Mouse (Mus musculus): ENCODE results near the gene Supt20.

The Supt20 gene

DNA sequence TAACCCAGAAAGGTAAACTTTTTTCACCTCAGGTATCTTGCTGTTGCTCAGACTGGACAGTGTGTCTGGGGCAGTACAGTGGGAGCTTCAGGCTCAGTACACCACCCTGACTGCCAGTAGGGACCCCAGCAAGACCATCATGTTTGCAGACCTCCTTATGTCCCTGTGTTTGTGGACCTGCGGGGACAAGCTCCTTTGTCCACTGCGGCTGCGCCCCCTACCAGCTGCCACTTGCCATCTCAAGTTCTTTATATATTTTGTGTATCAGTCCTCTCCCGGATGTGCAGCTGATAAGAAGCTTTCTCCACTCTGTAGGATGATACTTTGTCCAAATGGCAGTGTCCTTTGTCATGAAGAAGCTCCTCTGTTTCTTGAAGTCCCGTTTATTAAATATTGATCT lies 30.2 kb upstream of the Supt20 start:
- no peaks in the 10 kb centered on the region for H3K4me1 ChIP-seq (replicated peaks; ENCODE audit: low read depth, low read length)
- no peak for TF ChIP-seq CTCF (conservative IDR thresholded peaks at IDR 0.05; ENCODE audit: low read length)
- TF ChIP-seq NANOG (IDR thresholded peaks at IDR 0.05; ENCODE audit: borderline replicate concordance, low read length), result no peak
- no peak for TF ChIP-seq POU5F1 (IDR thresholded peaks at IDR 0.05; ENCODE audit: borderline replicate concordance, low read length)
- no peaks in the 10 kb centered on the region for H3K9me3 ChIP-seq (ENCODE audit: low read length)
- no peak overlapping the region for H3K4me3 ChIP-seq (replicated peaks; ENCODE audit: low read length)
- H3K36me3 ChIP-seq (ENCODE audit: insufficient read depth, low read length), result no peaks in the 10 kb centered on the region
- H3K27me3 ChIP-seq (ENCODE audit: insufficient read depth, low read length), result no peaks in the 10 kb centered on the region

DNA sequence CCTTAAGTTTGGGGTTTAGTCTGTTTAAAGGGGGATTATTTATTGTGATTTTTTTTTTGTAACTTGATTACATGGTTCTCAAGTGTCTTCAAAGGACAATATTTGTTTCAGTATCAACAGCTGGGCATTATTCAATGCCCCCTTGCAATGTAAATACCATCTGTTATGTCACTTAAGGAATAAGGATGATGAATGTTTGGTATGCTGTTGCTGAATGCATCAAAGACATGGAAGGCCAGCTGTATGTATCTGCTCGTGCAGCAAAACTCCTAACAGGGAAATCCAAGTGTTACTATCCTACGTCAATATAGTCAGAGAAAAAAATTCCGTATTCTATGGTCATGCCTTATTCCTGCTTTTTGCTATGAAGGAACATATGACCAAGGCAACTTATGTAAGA lies 24.5 kb upstream of the Supt20 start:
- TF ChIP-seq CTCF (conservative IDR thresholded peaks at IDR 0.05; ENCODE audit: low read length) (no peak), POU5F1 (IDR thresholded peaks at IDR 0.05; ENCODE audit: borderline replicate concordance, low read length) (no peak), NANOG (IDR thresholded peaks at IDR 0.05; ENCODE audit: borderline replicate concordance, low read length) (no peak)
- Histone ChIP-seq H3K4me1 (replicated peaks; ENCODE audit: low read depth, low read length) (no peaks in the 10 kb centered on the region), H3K4me3 (replicated peaks; ENCODE audit: low read length) (no peak overlapping the region), H3K9me3 (ENCODE audit: low read length) (no peaks in the 10 kb centered on the region), H3K27me3 (ENCODE audit: insufficient read depth, low read length) (no peaks in the 10 kb centered on the region), H3K36me3 (ENCODE audit: insufficient read depth, low read length) (no peaks in the 10 kb centered on the region)

DNA sequence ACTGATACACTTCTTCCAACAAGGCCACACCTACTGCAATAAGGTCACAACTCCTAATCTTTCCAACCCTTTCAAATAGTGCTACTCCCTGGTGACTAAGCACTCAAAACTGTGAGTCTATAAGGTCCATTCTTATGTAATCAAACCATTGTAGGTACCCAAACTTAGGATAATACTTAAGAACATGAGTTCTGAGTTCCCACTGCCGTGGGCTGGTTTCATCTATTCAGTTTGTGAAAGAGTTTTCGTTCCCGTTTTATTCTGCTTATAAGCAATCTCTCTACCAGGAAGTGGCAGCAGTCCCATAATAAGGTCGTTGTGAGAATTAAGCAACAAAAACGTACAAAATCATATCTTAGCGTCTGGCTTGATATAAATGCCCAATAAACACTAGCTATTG lies 23.9 kb upstream of the Supt20 start:
- Histone ChIP-seq H3K4me3 (replicated peaks; ENCODE audit: low read length) (no peak overlapping the region), H3K27me3 (ENCODE audit: insufficient read depth, low read length) (no peaks in the 10 kb centered on the region), H3K36me3 (ENCODE audit: insufficient read depth, low read length) (no peaks in the 10 kb centered on the region), H3K4me1 (replicated peaks; ENCODE audit: low read depth, low read length) (no peaks in the 10 kb centered on the region), H3K9me3 (ENCODE audit: low read length) (no peaks in the 10 kb centered on the region)
- TF ChIP-seq POU5F1 (IDR thresholded peaks at IDR 0.05; ENCODE audit: borderline replicate concordance, low read length), result no peak
- no peak for TF ChIP-seq CTCF (conservative IDR thresholded peaks at IDR 0.05; ENCODE audit: low read length)
- no peak for TF ChIP-seq NANOG (IDR thresholded peaks at IDR 0.05; ENCODE audit: borderline replicate concordance, low read length)

DNA sequence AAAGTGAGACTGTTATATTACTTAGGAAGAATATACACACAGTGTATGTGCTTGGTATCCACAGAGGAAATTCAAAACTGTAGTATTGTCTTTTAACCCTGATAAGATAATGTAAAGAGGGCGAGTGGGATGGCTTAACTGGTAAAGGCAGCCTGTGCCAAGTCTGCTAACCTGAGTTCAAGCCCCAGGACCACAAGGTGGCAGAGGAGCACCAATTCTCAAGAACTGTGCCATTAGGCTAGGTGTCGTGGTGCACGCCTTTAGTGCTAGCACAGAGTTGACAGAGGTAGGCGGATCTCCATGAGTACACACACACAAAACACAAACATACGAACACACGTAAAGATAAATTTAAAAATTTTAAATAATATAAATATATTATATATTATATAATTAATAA lies 23.0 kb upstream of the Supt20 start:
- H3K36me3 ChIP-seq (ENCODE audit: insufficient read depth, low read length), result no peaks in the 10 kb centered on the region
- no peak overlapping the region for H3K4me3 ChIP-seq (replicated peaks; ENCODE audit: low read length)
- H3K4me1 ChIP-seq (replicated peaks; ENCODE audit: low read depth, low read length), result no peaks in the 10 kb centered on the region
- H3K27me3 ChIP-seq (ENCODE audit: insufficient read depth, low read length), result no peaks in the 10 kb centered on the region
- no peaks in the 10 kb centered on the region for H3K9me3 ChIP-seq (ENCODE audit: low read length)
- TF ChIP-seq POU5F1 (IDR thresholded peaks at IDR 0.05; ENCODE audit: borderline replicate concordance, low read length), result no peak

DNA sequence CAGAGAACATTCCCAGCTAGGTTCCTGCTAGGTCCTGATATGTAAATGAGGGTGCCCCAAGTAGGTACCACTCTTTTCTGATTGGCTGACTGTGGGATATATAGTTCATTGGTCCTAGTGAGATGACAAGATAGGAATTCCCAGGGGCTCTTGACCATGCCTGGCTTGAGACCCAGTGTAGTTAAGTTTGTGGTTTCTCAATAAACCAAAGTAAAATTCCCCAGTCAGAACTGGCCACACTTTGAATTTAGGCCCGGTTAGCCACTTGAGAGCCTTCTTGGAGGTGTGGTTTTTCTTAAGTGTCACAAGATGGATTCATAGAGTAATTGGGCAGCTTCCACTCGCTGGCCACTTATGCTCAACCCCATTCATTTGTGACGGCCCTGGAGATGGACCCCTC lies 20.5 kb upstream of the Supt20 start:
- TF ChIP-seq CTCF (conservative IDR thresholded peaks at IDR 0.05; ENCODE audit: low read length), result no peak
- no peak for TF ChIP-seq POU5F1 (IDR thresholded peaks at IDR 0.05; ENCODE audit: borderline replicate concordance, low read length)
- no peak for TF ChIP-seq NANOG (IDR thresholded peaks at IDR 0.05; ENCODE audit: borderline replicate concordance, low read length)
- Histone ChIP-seq H3K27me3 (ENCODE audit: insufficient read depth, low read length) (no peaks in the 10 kb centered on the region), H3K4me1 (replicated peaks; ENCODE audit: low read depth, low read length) (no peaks in the 10 kb centered on the region), H3K4me3 (replicated peaks; ENCODE audit: low read length) (no peak overlapping the region), H3K9me3 (ENCODE audit: low read length) (no peaks in the 10 kb centered on the region), H3K36me3 (ENCODE audit: insufficient read depth, low read length) (no peaks in the 10 kb centered on the region)

DNA sequence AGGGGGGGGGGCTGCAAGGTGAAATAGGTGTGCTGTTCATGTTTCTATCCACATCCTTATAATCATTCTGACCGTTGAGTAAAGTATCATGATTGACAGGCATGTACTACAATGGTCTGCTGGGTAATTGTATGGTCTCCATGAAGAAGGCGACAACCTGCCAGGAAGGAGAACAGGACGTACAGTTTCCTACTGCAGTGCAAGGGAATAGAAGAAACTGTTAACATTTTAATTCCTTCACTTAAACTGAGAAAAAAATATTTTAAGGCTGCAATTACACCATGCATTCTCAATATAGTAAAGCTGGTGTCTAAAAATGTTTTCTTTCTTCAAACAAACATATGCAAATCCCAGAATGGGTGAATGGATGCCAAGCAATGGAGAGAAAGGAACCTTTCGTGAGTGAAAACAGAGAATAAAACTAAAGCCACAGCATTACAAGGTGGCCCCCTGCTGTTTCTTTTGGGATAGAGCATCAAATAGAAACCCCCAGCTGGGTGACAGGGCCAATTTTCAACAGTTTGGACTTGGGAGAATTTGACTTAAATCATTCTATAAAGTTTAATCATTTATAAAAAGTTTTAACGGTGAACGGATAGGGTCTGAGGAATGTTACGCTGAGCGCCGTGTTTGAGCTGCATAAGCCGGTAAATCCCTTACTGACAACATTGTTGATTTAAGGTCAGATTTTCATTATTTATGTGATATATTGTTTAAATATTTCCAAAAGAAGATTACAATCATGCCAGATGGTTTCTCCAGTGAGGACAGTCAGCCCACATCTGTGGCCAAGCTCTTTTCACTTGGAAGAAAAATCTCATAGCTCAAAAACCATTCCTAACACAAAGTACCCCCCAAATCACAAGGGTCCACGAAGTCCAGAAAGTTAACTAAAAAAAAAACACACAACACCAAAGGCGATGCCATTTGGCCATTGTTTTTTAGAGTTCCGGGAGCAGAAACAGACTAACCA lies 19.8 kb upstream of the Supt20 start:
- Histone ChIP-seq H3K4me1 (replicated peaks; ENCODE audit: low read depth, low read length) (no peaks in the 10 kb centered on the region), H3K4me3 (replicated peaks; ENCODE audit: low read length) (no peak overlapping the region), H3K9me3 (ENCODE audit: low read length) (no peaks in the 10 kb centered on the region), H3K27me3 (ENCODE audit: insufficient read depth, low read length) (no peaks in the 10 kb centered on the region), H3K36me3 (ENCODE audit: insufficient read depth, low read length) (no peaks in the 10 kb centered on the region)
- no peak for TF ChIP-seq POU5F1 (IDR thresholded peaks at IDR 0.05; ENCODE audit: borderline replicate concordance, low read length)
- no peak for TF ChIP-seq NANOG (IDR thresholded peaks at IDR 0.05; ENCODE audit: borderline replicate concordance, low read length)
- TF ChIP-seq CTCF (conservative IDR thresholded peaks at IDR 0.05; ENCODE audit: low read length), result no peak

DNA sequence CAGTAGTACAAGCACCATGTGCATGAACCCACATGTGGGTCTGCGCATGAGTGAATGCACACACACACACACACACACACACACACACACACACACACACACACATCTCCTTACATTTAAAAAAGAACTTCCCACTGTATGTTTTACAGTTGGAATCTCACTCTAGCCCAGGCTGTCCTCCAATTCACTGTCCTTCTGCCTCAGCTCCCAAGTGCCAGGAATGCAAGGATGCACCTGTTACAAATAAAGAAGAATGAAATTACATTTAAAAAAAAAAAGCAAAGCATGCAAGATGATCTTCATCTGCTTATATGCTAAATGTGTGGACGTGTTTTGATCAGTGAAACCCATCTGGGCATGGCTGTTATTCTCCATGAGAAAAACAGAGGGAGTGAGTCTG lies 15.8 kb upstream of the Supt20 start:
- TF ChIP-seq POU5F1 (IDR thresholded peaks at IDR 0.05; ENCODE audit: borderline replicate concordance, low read length) (no peak), NANOG (IDR thresholded peaks at IDR 0.05; ENCODE audit: borderline replicate concordance, low read length) (no peak), CTCF (conservative IDR thresholded peaks at IDR 0.05; ENCODE audit: low read length) (no peak)
- Histone ChIP-seq H3K36me3 (ENCODE audit: insufficient read depth, low read length) (no peaks in the 10 kb centered on the region), H3K4me1 (replicated peaks; ENCODE audit: low read depth, low read length) (no peaks in the 10 kb centered on the region)

DNA sequence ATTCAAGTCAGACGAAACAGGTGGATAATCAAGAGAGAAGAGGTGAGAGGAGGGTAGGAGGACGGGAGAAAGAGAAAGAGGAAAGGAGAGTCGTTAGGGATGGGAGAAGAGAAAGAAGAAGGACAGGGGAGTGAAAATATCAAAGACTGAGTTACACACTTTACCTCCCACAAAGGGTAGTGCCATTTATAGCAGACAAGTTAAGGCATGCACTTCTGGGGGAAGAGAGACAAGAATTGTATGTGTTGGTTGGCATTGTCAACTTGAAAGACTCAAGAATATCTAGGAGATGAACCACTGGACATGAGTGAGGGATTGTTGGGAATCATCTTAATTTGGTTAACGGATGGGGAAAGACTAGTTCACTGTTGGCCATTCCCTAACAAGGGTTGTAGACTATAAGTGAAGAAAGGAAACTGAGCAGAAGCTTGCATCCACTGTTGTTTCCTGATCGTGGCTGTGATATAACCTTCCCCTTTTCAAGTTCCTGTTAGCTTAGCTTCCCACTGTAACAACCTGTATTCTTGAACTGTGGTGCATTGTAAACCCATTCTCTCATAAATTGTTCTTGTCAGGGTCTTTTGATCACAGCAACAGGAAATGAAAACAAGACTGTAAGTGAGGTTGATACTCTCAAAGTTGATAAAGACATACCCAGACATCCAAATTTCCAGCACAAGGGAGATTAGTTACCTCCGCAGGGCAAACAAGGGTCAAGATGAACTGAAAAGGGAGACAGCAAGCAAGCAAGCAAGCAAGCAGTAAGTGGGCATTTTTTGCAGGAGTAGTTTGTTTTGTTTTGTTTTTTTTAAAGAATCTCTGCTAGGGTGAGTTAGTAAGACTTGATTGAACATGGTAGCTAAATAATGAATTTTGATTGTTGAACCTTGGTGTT lies 11.1 kb upstream of the Supt20 start:
- Histone ChIP-seq H3K27me3 (ENCODE audit: insufficient read depth, low read length) (0 out of 2 replicates have a peak, but pooled peaks cover 3% of the 10 kb centered on the region), H3K4me1 (replicated peaks; ENCODE audit: low read depth, low read length) (no peaks in the 10 kb centered on the region), H3K36me3 (ENCODE audit: insufficient read depth, low read length) (no peaks in the 10 kb centered on the region), H3K4me3 (replicated peaks; ENCODE audit: low read length) (no peak overlapping the region), H3K9me3 (ENCODE audit: low read length) (no peaks in the 10 kb centered on the region)
- TF ChIP-seq CTCF (conservative IDR thresholded peaks at IDR 0.05; ENCODE audit: low read length), result no peak

More for the DNA sequence above, 15.8 kb upstream of the Supt20 start:
- H3K4me3 ChIP-seq (replicated peaks; ENCODE audit: low read length), result no peak overlapping the region
- no peaks in the 10 kb centered on the region for H3K9me3 ChIP-seq (ENCODE audit: low read length)
- 0 out of 2 replicates have a peak, but pooled peaks cover 3% of the 10 kb centered on the region for H3K27me3 ChIP-seq (ENCODE audit: insufficient read depth, low read length)

All from E14TG2a.4 (cell line).